Mouse (Mus musculus) testis, adult 2 months (tissue): ENCODE data around the gene Tyw1.

Experiments
- CTCF ChIP-seq: fragments of 200-500 bp; IDR thresholded peaks from 2 replicates; pipeline ENCODE4 v1.5.1; 2012; ENCODE audit warnings: low read depth, mild to moderate bottlenecking, inconsistent platforms, low read length, moderate library complexity; ENCODE audit not compliant: control insufficient read depth, insufficient read depth, insufficient replicate concordance
- POLR2A ChIP-seq: fragments of 200-500 bp; IDR thresholded peaks from 2 replicates; pipeline ENCODE4 v1.6.1; 2012; ENCODE audit warnings: low read depth, mild to moderate bottlenecking, inconsistent platforms, low read length, moderate library complexity; ENCODE audit not compliant: control insufficient read depth

DNA sequence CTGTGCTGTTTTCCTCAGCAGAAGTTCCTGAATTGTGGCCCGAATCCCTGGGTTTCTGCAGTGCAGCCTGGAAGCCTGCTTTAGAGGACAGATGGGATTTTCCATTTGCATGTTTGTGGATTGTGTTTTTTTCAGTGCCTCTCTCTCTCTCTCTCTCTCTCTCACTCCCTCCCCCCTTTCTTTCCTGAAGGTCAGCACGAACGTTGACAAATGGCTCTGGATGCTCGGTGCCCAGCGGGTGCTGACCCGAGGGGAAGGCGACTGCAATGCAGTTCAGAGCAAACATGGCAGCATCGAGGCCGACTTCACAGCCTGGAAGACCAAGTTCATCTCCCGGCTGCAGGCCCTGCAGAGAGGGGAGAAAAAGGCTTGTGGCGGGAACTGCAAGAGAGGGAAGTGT lies 13.6 kb downstream of the Tyw1 start:
- TF ChIP-seq POLR2A (no peak), CTCF (no peak)
